Mouse (Mus musculus): Measurements from ENCODE around the gene Rps16.

Gene Rps16

GRCm38 (mm10) chr7:28344637-28345036, 5.8 kb upstream of the Rps16 start:
- no peak for DNase-seq (ENCODE audit: extremely low spot score, low read depth, low spot score)

- DNase-seq (ENCODE audit: extremely low spot score, low read depth, low spot score) = no peak
These were observed 2.7 kb upstream of the Rps16 start for GRCm38 (mm10) chr7:28347746-28348145.

DNA sequence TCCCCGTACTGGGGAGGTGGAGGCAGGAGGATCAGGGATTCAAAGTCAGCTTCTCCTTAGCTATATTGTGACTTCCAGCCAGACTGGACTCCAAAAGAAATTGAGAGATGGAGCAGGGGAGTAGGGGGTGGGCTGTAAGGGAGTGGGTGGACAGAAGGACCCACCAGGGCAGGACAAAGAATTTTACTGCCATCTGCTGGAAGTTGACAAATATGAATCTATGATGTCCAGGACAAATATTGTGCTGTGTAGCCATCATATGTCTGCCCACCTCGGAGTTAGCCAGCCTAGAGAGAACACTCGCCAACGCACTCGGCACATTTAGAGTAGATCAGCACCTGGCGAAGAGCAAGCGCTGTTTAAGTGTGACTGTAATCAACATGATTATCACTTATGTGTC, 1.9 kb upstream of the Rps16 start:
- no peak for DNase-seq (ENCODE audit: extremely low spot score, low read depth, low spot score)

DNA sequence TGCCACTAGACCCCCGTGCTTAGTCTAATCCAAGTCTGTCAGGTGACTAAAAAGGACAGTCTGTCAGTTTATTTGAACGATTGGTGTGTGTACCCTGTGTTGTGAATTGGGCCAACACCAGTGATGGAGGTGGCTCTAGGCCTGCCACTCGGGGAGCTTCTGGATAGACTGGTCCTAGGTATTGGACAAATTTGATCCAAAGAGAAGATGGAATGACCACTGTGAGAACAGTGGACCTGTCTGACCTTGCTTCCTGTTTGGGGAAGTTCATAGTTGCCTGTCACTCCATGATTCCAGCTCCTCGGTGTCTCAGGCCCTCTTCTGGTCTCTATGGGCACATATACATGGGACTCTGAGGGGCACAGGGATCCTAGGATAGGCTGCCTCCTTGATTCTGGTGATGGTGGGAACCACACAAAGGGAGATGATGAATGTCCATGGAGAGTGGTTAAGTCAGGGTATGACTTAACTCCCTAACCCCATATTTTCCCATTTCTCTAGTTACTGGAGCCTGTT, 1.3 kb downstream of the Rps16 start:
- DNase-seq (ENCODE audit: extremely low spot score, low read depth, low spot score) = no peak

DNA sequence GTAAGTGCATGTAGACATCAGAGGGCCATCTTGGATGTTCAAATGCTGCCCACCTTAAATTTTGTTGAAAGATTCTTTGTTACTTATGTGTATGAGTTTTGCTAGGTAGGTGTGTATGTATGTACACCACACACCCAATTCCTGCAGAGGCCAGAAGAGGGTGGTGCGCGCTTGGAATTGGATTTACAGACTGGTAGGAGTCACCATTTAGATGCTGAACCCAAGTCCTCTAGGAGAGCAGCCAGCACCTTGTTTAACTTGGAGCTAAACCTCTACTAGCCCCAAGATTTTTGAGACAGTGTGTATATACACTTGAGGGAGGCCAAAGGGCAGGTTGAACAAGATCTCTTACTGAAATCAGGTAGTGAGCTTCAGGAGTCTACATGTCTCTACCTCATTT, 2.8 kb downstream of the Rps16 start:
- DNase-seq (ENCODE audit: extremely low spot score, low read depth, low spot score) = no peak

DNA sequence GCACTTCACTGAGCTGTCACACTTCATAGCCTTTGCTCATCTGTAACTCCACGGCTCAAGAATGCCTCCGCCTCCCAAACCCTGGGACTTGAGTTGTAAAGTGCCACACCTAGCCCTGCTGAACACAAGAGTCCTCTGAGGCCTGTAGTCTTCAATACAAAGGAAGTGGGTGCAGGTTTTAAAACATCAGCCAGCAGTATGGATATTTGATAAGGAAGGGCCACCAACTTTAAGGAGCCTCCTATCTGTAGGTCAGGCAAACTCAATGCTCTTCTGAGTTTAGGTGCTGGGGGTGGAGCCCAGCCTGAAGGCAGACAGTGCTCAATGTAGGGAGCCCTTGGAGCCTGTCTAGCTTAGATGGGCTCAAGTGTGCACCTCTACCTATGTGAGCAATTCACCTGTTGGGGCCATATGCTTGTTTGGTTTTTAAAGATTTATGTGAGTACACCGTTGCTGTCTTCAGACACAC, 3.7 kb downstream of the Rps16 start:
- no peak for DNase-seq (ENCODE audit: extremely low spot score, low read depth, low spot score)

GRCm38 (mm10) chr7:28354596-28354995, 4.1 kb downstream of the Rps16 start:
- no peak for DNase-seq (ENCODE audit: extremely low spot score, low read depth, low spot score)

GRCm38 (mm10) chr7:28355221-28355620, 4.8 kb downstream of the Rps16 start:
- DNase-seq (ENCODE audit: extremely low spot score, low read depth, low spot score) = no peak

DNA sequence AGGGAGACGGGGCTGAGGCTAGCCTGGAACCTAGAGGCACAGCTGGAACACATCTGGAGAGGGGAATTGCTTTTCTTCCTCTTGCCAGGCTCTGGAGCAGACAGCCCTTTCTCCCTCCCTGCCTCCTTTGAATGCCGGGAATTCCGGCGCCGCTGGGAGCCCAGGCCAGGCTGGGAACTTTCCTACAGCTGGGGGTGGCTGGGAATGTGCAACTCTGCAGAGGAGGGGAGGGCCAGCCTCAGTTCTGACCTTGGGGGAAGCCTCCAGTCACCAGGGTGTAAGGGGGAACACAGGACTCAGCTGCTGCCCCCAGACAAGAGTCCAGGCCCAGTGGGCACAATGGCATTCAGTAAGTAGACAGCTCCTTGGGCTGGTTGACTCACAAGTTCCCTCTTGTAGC, 6.5 kb downstream of the Rps16 start:
- no peak for DNase-seq (ENCODE audit: extremely low spot score, low read depth, low spot score)

- DNase-seq (ENCODE audit: extremely low spot score, low read depth, low spot score) = no peak
These were observed 7.5 kb downstream of the Rps16 start for GRCm38 (mm10) chr7:28357984-28358383.

DNA sequence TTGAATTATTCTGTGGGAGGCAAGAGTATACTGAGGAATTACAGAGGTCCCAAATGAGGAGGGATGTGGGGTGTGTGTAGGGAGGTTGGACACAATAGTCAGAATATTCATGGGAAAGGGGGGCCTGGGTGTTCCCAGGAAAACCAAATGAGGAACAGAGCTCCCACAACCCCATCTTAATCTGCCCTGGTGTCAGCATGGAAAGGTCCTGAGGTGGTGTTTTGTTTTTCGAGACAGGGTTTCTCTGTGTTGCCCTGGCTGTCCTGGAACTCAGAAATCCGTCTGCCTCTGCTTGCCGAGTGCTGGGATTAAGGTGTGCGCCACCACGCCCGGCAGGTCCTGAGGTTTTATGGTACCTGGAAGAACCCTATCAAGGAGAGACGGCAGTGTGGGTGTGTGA, 8.0 kb downstream of the Rps16 start:
- DNase-seq (ENCODE audit: extremely low spot score, low read depth, low spot score) = no peak

DNA sequence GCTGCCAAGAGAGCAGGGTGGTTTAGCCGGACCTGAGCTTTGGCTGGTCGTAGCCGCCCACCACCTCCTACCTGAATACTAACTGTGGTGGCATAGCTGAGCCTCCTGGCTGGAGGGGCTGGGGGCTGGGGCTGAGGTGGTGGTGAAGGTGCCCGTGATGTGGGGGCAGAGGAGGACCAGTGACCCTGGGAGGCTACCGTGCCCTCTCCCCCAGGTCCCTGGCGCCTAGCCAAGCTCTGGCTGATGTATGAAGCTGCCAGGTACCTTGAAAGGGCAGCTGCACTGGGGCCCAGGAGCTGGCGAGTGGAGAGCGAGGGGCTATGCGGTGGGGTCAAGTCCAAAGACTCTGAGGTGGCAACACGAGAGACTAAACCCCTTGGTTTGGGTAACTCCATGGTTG, 9.4 kb downstream of the Rps16 start:
- no peak for DNase-seq (ENCODE audit: extremely low spot score, low read depth, low spot score)

DNA sequence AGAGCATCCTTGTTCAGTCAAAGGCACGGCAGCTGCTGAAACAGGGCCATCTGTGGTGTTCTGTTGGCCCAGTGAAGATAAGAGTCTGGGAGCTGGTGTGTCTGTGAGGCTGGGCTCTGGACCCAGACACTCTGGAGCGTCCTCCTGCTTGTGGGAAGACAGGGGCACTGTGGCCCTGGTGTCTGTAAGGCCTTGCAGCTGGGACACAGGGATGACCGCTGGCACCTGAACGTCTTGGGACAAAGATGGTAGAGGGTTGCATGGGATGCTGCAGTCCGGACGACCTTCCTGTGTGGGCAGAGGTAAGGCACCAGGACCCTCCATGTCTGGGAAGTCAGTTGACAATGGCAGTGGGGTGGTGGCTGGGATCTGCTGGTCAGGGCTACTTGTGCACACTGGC, 9.8 kb downstream of the Rps16 start:
- DNase-seq (ENCODE audit: extremely low spot score, low read depth, low spot score) = no peak

DNA sequence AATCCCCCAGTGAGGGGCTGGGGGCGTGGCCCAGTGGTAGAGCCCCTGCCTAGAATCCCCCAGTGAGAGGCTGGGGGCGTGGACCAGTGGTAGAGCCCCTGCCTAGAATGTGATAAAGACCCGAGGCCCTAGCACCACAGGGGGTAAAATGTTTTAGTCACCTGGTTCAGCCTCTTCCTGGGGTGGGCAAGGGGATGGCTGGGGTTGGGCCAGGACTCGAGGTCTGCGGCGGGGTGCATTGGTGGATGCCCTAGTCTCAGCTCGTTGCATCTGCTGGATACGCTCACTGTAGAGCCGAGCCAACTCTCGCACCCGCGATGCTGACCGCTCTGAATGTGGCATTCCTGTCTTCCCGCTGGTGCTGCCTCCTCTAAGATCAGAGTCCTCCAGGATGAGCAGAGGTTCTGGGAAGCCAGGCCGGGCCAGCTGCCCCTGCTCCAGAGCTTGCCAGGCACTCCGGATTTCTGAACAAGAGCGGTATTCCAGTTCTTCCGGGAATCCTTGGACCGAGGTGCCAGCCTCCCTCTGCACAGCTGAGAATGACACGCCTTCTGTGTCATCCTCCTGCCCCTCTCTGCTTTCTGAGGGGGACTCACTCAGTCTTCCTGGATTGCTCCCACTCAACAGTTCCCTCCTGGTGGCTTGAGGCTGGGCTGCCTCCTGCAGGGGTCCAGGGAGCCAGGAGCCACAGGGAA, 11.3 kb downstream of the Rps16 start:
- DNase-seq (ENCODE audit: extremely low spot score, low read depth, low spot score) = no peak

DNA sequence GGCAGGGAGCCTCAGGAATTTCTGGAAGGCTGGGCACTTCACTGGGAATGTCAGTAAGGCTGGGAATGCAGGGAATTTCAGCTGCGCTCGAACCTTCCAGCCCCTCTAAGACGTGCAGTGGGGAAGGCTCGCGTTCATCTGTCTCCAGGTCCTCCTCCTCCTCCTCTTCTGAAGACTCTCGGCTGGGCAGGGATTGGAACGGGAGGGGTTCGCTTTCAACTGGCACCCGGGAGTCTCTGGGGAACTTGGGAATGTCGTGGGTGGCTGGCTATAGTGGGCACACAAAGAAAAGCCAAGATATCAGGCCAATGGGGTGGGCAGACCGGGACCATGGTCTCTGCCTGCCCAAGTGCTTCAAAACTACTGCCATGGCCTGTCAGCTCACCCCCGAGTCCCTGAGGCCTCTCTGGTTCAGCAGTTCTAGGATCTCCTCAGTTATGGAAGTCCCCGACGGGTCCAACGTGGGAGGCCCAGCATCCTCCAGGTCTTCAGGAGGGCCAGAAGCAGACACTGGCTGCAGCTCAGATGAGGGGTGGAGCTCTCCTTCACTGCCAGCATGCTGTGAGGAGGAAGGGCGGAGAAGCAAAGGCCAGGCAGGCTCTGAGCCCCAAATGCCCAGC, 12.1 kb downstream of the Rps16 start:
- no peak for DNase-seq (ENCODE audit: extremely low spot score, low read depth, low spot score)

GRCm38 (mm10) chr7:28367663-28368275, 17.3 kb downstream of the Rps16 start:
- no peak for DNase-seq (ENCODE audit: extremely low spot score, low read depth, low spot score)

DNA sequence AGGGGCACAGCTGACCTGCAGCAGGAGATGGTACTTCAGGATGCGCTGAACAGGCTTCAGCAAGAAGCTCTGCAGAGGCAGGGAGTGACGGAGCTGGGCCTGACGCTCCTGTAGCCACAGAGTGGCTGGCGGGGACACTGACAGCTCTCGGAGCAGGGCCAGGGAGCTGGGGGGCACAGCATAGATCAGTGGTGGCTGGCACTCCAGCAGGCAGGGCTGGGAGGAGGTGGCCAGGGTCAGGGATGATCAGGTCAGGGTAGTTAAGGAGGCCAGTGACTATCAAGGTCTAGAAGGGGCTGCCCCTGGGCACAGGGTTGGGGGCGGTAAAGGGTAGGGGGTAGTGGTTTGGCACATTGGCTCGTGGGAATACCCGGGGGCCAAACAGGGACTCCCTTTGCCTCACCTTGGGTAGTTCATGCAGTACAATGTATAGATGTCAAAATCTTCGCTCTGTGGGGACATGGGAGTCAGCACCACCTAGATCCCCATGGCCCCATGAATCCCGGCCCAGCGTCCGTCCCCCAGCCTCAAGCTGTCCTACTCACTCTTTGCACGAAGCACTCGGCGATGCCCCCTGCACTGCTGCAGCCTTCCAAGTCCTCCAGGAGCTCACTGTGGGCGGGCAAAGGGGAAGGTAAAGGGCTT, 17.9 kb downstream of the Rps16 start:
- no peak for DNase-seq (ENCODE audit: extremely low spot score, low read depth, low spot score)

- no peak for DNase-seq (ENCODE audit: extremely low spot score, low read depth, low spot score)
These were observed 19.6 kb downstream of the Rps16 start for GRCm38 (mm10) chr7:28370051-28370450.

GRCm38 (mm10) chr7:28370977-28371513, 20.6 kb downstream of the Rps16 start:
- DNase-seq (ENCODE audit: extremely low spot score, low read depth, low spot score) = no peak

DNA sequence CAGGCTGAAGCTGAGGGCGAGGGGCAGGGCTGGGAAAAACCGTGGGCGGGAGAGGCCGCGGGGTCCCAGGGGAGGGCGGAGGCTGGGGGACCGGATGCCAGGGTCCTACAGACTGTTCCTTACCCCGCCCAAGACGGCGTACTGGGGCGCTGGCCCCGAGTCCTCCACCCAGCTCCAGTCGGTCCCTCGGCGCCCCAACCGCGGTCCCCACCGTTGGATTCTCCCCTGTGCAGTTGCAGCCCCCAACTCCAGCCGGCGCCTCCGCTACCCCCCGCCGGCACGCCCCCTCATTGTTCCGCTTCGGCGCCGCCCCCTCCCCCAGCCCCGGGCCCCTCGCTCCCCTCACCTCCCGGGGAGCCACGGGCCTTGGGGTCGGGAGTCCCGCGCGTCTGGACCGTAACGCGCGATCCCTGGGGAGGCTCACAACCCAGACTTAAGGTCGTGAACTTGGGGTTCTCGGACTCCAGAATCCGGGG, 21.1 kb downstream of the Rps16 start:
- DNase-seq (ENCODE audit: extremely low spot score, low read depth, low spot score) = no peak

Measured in hindlimb bud, embryonic 11.5 days (tissue).